Mouse (Mus musculus) heart, embryonic 13.5 days (tissue): ENCODE measurements around the gene Gm48552. TPM values are rescaled to one million over a fixed set of nuclear protein-coding genes. Genes with fewer than 3 reads are reported as not detected.

Source experiments
- ATAC-seq: fragments of 200-750 bp; cut with Nextera tagmentation; 2 replicates; pipeline ENCODE4 v1.8.0; 2017; ENCODE audit warnings: moderate TSS enrichment; ENCODE audit not compliant: insufficient number of reproducible peaks, low FRiP score, low TSS enrichment; ENCODE audit errors: extremely low read depth
- H3K27ac ChIP-seq: fragments of 300-500 bp; sonication (generic); replicated peaks from 2 replicates; pipeline ENCODE4 v1.5.1; 2015; ENCODE audit warnings: moderate library complexity, mild to moderate bottlenecking, inconsistent platforms
- H3K27me3 ChIP-seq: fragments of 300-500 bp; sonication (generic); replicated peaks from 2 replicates; pipeline ENCODE4 v1.6.1; 2015; ENCODE audit warnings: mild to moderate bottlenecking, inconsistent platforms
- H3K36me3 ChIP-seq: fragments of 300-500 bp; sonication (generic); 2 replicates; pipeline ENCODE4 v1.6.1; 2015; ENCODE audit warnings: mild to moderate bottlenecking, inconsistent platforms
- H3K4me1 ChIP-seq: fragments of 300-500 bp; sonication (generic); 2 replicates; pipeline ENCODE4 v1.6.1; 2015; ENCODE audit warnings: inconsistent platforms
- H3K4me2 ChIP-seq: fragments of 300-500 bp; sonication (generic); 2 replicates; pipeline ENCODE4 v1.6.1; 2015; ENCODE audit warnings: inconsistent platforms, mild to moderate bottlenecking, moderate library complexity
- H3K4me3 ChIP-seq: fragments of 300-500 bp; sonication (generic); 2 replicates; pipeline ENCODE4 v1.5.1; 2015; ENCODE audit warnings: moderate library complexity, mild to moderate bottlenecking, inconsistent platforms
- H3K9ac ChIP-seq: fragments of 300-500 bp; sonication (generic); 2 replicates; pipeline ENCODE4 v1.6.1; 2015; ENCODE audit warnings: inconsistent platforms, mild to moderate bottlenecking, moderate library complexity
- H3K9me3 ChIP-seq: fragments of 300-500 bp; sonication (generic); 2 replicates; pipeline ENCODE4 v1.6.1; 2016; ENCODE audit warnings: inconsistent platforms
- WGBS: fragments of 180-500 bp; shearing (Covaris S2); methylation state at CpG from one replicate; pipeline ENCODE4 v1.1.7; 2015; ENCODE audit warnings: mixed read lengths; 5-methylcytosine and 5-hydroxymethylcytosine counted together
- polyA plus RNA-seq: library from polyadenylated mRNA; unstranded; fragments of >200 nt; fragmentation: Nextera tagmentation; extraction: Ambion mirVana; gene quantifications from 2 replicates; pipeline ENCODE4 v1.2.1, GENCODE M21; 2015

Gene Gm48552
- polyA plus RNA-seq, 1 experiment from 2014 or later: 0.82 TPM

DNA sequence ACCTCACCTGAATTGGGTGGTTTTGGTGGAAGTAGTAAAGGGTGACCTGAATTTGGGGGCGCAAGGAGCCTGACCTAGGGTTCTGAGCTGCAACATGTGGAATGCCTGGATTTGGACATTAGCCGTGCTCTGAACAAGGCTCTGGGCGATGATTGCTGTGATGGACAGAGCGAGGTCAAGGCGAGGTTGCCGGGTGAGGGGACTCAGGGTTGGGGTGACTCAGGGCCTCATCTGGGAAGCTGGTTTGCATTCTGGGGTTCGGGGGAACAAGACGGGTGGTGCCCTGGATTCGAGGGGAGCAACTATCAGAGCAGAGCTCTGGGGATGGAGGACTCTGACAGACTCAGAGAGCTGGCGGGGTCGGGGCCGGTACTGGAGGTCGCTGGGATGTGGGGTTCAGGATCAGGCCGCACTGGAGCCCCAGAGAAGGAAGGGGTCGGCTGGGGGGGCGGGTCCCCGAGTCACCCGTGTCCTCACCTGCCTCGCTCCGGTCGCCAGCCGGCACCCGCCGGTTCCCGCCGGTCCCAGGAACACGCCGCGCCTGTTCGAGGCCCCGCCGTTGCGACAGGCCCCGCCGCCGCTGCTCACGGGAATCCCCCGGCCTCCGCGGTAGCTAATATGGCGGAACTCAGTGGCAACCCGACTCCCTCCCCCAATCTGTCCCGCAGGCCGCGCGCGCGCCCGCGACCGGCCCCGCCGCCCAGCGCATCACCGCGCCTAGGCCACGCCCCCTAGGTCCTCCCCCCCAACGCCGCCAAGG, 10.8 kb upstream of the Gm48552 start, which contains the start of gene Fzr1:
Gene Fzr1, minus strand, starts transcription at position 724 of the 760 bp plus-strand sequence.
- ATAC-seq: peak; percentile 3; the same call in 1 of the 2 replicates
- peak within 1 kb of the TSS; percentile 97 for H3K9ac ChIP-seq
- under 1% methylated on average over 58 of the region's 59 CpGs for WGBS
- H3K9me3 ChIP-seq: no peaks in the 10 kb centered on the region
- H3K4me3 ChIP-seq: peak within 1 kb of the TSS; percentile 83
- peak within 1 kb of the TSS; percentile 84 for H3K4me2 ChIP-seq
- no peaks in the 10 kb centered on the region for H3K27me3 ChIP-seq
- peak within 1 kb of the TSS; percentile 85 for H3K27ac ChIP-seq
- H3K4me1 ChIP-seq: peaks cover 47% of the 10 kb centered on the region
- H3K36me3 ChIP-seq: peaks cover 35% of the 10 kb centered on the region

DNA sequence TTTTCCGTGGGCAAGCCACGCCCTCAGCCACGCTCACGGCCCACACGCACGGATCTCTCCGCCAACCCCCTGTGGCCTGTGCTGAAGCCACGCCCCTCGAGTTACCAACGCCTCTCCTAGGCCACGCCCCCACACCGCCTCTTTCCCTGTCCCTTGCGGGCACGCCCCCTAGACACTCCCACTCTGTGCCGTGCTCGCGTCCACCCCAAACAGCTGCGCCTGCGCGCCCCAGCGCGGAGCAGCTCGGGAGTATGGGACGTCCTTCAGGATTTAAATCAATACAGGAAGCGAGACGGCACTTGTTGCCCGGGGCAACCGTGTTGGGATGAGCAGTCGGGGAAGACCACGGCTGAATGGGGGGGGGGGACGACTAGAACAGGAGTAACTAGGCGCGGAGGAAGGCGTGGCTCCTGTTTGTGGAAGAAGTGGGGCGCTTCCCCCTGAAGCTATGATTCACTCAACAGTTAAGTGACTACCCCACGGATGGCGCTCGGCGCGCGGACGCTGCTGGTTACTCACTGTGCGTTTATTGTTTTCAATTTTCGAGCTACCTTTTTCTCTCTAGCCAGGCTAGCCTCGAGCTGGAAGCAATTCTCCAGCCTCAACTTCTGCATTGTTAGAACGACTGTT, 10.1 kb upstream of the Gm48552 start:
- WGBS: under 1% methylated on average over 46 of the region's 46 CpGs

DNA sequence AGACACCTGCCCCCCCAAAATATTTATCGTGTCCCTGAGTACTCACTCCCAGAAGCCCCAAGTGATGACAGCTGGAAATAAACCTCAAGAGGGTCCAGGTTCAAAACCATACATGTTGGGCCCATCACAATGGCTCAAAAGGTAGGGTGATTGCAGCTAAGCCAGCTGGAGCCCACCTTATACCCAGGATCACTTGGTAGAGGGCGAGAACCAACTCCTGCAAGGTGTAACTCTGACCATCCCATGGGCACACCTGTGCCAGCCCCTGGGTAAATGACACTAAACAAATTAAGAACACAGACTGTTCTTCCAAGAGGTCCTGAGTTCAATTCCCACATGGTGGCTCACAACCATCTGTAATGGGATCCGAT, 9.6 kb upstream of the Gm48552 start:
- H3K9ac ChIP-seq: peak overlapping the region; percentile 81
- ATAC-seq: no peak
- H3K36me3 ChIP-seq: peaks cover 23% of the 10 kb centered on the region
- no peaks in the 10 kb centered on the region for H3K9me3 ChIP-seq
- no peaks in the 10 kb centered on the region for H3K27me3 ChIP-seq
- H3K4me3 ChIP-seq: peak overlapping the region; percentile 83
- H3K4me1 ChIP-seq: peaks cover 45% of the 10 kb centered on the region
- peak overlapping the region; percentile 76 for H3K4me2 ChIP-seq
- whole genome bisulfite sequencing: 61% methylated on average over 3 of the region's 3 CpGs
- peak overlapping the region; percentile 85 for H3K27ac ChIP-seq

More for the DNA sequence above, 10.1 kb upstream of the Gm48552 start:
- Histone ChIP-seq H3K9me3 (no peaks in the 10 kb centered on the region), H3K27ac (peak overlapping the region; percentile 85), H3K4me2 (peak overlapping the region; percentile 76), H3K27me3 (no peaks in the 10 kb centered on the region), H3K4me3 (peak overlapping the region; percentile 83), H3K36me3 (peaks cover 28% of the 10 kb centered on the region), H3K9ac (peak overlapping the region; percentile 97), H3K4me1 (peaks cover 45% of the 10 kb centered on the region)
- peak; percentile 92 for ATAC-seq

DNA sequence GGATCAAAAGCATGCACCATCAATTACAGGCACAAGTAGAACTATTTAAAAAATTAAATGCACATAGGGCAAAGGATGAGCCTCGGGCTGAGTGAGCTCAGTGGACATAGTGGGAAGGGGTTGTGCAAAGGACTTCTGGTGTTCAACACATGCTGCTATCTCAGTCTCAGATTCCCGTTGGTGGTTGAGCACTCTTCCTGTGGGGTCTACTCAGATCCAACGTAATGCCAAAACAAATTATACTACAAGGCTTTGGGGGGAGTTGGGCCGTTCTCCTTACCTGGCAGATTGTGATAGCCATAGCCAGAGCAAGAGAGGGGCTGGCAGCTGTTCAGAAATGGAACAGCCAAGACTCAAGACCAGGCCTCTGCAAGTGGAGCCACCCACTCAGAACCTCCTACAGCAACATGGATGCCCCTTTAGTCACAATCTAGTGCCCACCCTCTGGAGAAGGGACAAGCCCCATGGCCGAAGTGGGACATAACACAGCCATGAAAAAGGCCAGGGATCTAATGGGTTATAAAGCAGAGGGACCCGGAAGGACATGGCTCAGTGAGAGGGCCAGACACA, 8.9 kb upstream of the Gm48552 start:
- Histone ChIP-seq H3K36me3 (peaks cover 16% of the 10 kb centered on the region), H3K4me1 (peaks cover 47% of the 10 kb centered on the region), H3K4me2 (peak overlapping the region; percentile 76), H3K4me3 (no peak overlapping the region), H3K9me3 (no peaks in the 10 kb centered on the region), H3K27me3 (no peaks in the 10 kb centered on the region), H3K27ac (no peak overlapping the region), H3K9ac (no peak overlapping the region)
- no peak for ATAC-seq
- WGBS: 87% methylated on average over 6 of the region's 6 CpGs

DNA sequence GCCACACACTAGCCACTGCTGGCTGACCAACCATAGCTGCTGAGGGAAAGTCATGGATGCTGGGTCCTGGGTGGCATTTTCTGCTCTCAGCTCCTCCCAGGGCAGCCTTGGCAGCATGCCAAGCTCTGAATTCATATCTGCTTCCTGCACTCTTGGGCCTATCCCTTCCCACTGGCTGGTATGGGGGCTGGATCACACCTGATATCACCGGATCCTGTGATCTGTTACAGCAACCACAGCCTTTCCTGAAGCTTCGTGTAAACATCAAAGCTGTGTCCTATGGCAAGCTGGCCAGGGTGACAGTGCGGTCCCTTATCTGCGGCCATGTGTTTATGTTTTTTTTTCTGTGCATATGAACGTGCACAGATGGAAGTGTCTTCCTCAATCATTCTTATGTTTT, 6.8 kb upstream of the Gm48552 start:
- Histone ChIP-seq H3K27ac (peak overlapping the region; percentile 77), H3K4me3 (no peak overlapping the region), H3K9me3 (no peaks in the 10 kb centered on the region), H3K4me1 (peaks cover 39% of the 10 kb centered on the region), H3K4me2 (peak overlapping the region; percentile 28), H3K36me3 (peaks cover 15% of the 10 kb centered on the region), H3K27me3 (no peaks in the 10 kb centered on the region), H3K9ac (peak overlapping the region; percentile 45)
- WGBS: 29% methylated on average over 5 of the region's 5 CpGs
- ATAC-seq: no peak

DNA sequence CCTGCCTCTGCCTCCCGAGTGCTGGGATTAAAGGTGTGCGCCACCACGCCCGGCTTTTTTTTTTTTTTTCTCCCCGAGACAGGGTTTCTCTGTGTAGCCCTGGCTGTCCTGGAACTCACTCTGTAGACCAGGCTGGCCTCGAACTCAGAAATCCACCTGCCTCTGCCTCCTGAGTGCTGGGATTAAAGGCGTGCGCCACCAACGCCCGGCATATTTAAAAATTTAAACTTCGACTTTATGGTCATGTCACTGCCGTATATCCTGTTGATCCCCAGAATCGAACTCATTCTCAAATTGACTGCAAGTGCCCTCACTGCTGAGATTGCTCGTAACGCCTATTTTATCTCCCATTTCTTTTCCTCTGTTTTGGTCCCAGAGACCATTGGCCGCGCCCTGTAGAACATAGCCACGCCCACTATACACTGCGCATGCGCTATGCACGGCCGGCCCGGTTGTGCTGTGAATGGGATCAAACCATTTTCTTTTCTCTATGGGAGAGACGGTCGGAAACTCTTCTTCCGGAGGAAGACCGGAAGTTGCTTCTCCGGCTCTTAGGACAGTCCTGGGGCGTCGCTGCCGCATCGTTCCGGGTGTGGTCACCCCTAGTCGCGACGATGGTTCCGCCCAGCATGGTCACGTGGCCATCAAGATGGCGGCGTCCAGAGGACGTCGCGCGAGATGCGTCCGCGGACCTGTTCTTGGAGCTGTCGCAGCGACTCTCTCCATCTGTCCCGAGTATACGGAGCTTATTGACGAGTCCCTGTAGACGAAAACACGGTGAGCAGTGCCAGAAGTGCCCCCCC, 4.8 kb upstream of the Gm48552 start, which contains the start of the genes Dohh and Gm48551:
Gene Dohh, plus strand, starts transcription at position 627 of the 803 bp plus-strand sequence.
Gene Gm48551, plus strand, starts transcription at position 665 of the 803 bp plus-strand sequence.
- Histone ChIP-seq H3K27me3 (no peaks in the 10 kb centered on the region), H3K27ac (peak within 1 kb of the TSS; percentile 80), H3K36me3 (peaks cover 34% of the 10 kb centered on the region), H3K4me1 (peaks cover 34% of the 10 kb centered on the region), H3K4me2 (peak within 1 kb of the TSS; percentile 92), H3K9me3 (no peaks in the 10 kb centered on the region), H3K4me3 (peak within 1 kb of the TSS; percentile 89), H3K9ac (peak within 1 kb of the TSS; percentile 93)
- peak; percentile 88 for ATAC-seq
- 4% methylated on average over 52 of the region's 54 CpGs for WGBS

DNA sequence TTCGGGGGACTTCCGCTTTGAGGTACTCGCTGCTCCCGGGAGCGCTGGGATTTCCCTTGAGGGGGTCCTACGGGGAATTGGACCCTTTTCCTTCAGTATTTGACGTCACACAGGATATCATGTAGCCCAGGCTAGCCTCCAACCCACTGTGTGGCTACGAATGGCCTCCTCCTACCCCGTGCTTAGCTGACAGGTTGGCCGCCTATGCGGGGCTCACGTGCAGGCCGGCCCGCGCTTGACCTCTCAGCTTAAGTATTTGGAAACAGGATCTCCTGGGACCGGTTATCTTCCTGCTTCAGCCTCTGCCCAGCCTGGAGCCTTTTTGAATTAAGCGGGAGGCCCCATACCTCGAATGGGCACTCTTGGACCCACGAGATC, 4.2 kb upstream of the Gm48552 start:
- Histone ChIP-seq H3K4me1 (peaks cover 34% of the 10 kb centered on the region), H3K27me3 (no peaks in the 10 kb centered on the region), H3K9ac (peak overlapping the region; percentile 93), H3K27ac (peak overlapping the region; percentile 80), H3K4me3 (peak overlapping the region; percentile 89), H3K4me2 (peak overlapping the region; percentile 92), H3K36me3 (peaks cover 37% of the 10 kb centered on the region), H3K9me3 (no peaks in the 10 kb centered on the region)
- no peak for ATAC-seq
- WGBS: under 1% methylated on average over 19 of the region's 19 CpGs

DNA sequence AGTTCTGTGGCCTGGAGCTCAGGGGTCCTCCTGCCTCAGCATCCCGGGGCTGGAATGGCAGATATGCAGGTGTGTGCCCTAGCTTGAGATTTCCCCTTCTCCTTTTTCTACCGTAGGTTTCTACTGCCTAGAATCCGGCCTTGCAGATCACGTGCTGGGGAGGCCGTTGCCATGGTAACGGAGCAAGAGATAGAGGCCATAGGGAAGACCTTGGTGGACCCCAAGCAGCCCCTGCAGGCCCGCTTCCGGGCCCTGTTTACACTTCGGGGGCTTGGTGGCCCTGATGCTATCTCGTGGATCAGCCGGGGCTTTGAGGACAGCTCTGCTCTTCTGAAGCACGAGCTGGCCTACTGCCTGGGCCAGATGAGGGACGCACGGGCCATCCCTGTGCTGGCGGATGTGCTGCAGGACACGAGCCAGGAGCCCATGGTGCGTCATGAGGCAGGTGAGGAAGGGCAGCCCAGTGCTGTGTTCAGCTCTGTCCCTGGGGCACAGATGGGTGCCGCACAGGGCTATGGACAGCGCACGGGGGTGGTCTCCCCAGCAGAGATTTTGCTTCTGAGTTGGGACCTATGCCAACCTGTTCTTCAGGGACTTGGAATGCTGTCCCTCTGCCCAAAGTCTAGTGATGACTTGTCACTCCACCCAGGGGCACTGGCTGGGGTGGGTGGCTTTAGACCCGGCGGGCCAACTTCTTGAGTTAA, 3.0 kb upstream of the Gm48552 start:
- Histone ChIP-seq H3K4me3 (peak overlapping the region; percentile 89), H3K9me3 (no peaks in the 10 kb centered on the region), H3K4me2 (peak overlapping the region; percentile 92), H3K27ac (no peak overlapping the region), H3K4me1 (peaks cover 41% of the 10 kb centered on the region), H3K27me3 (no peaks in the 10 kb centered on the region), H3K36me3 (peaks cover 37% of the 10 kb centered on the region), H3K9ac (peak overlapping the region; percentile 93)
- no peak for ATAC-seq
- WGBS: 74% methylated on average over 22 of the region's 22 CpGs

DNA sequence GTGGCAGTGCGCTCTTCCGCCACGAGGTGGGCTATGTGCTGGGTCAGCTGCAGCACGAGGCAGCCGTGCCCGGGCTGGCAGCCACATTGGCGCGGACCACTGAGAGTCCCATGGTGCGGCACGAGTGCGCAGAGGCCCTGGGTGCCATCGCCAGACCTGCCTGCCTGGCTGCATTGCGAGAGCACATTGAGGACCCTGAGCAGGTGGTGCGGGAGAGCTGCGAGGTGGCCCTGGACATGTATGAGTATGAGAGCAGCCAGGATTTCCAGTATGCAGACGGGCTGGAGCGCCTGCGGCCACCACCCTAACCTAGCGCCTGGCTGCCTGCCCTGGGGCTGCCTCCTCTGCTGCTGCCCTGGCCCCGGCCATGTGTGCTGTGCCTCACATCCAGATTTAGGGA, 1.1 kb upstream of the Gm48552 start:
- Histone ChIP-seq H3K36me3 (peaks cover 46% of the 10 kb centered on the region), H3K27ac (no peak overlapping the region), H3K4me2 (no peak overlapping the region), H3K9me3 (no peaks in the 10 kb centered on the region), H3K4me3 (no peak overlapping the region), H3K9ac (no peak overlapping the region), H3K27me3 (no peaks in the 10 kb centered on the region), H3K4me1 (peaks cover 34% of the 10 kb centered on the region)
- ATAC-seq: no peak
- WGBS: 91% methylated on average over 20 of the region's 20 CpGs

DNA sequence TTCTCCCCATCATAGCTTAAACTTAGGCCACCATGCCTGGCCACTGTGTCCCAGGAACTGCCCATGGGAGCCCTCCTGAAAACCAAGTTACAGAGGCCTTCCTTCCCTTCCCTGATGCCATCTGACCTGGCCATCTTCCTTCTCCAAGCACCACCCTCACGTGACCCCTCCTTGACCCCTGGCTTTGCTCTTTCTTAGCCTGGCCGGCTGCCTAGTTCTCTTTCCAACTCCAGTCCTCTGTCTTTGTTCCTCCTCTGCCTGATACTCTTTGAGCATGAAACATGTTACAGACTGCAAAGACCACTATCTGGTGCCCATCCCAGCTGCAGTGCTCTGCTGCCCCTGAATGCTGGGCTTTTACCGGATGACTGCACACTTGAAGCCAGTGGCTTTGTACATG, 568 bp downstream of the Gm48552 start:
- Histone ChIP-seq H3K4me3 (no peak overlapping the region), H3K9me3 (no peaks in the 10 kb centered on the region), H3K4me1 (peaks cover 48% of the 10 kb centered on the region), H3K4me2 (no peak overlapping the region), H3K9ac (peak overlapping the region; percentile 69), H3K36me3 (peaks cover 46% of the 10 kb centered on the region), H3K27me3 (no peaks in the 10 kb centered on the region), H3K27ac (peak overlapping the region; percentile 68)
- ATAC-seq: no peak
- 58% methylated on average over 3 of the region's 3 CpGs for WGBS
